Mouse (Mus musculus): ENCODE results near the gene Khdc1c. TPM values are rescaled to one million over a fixed set of nuclear protein-coding genes. Genes with fewer than 3 reads are reported as not detected.

Gene Khdc1c
- total and polyA plus RNA-seq, 3 experiments, result not detected

DNA sequence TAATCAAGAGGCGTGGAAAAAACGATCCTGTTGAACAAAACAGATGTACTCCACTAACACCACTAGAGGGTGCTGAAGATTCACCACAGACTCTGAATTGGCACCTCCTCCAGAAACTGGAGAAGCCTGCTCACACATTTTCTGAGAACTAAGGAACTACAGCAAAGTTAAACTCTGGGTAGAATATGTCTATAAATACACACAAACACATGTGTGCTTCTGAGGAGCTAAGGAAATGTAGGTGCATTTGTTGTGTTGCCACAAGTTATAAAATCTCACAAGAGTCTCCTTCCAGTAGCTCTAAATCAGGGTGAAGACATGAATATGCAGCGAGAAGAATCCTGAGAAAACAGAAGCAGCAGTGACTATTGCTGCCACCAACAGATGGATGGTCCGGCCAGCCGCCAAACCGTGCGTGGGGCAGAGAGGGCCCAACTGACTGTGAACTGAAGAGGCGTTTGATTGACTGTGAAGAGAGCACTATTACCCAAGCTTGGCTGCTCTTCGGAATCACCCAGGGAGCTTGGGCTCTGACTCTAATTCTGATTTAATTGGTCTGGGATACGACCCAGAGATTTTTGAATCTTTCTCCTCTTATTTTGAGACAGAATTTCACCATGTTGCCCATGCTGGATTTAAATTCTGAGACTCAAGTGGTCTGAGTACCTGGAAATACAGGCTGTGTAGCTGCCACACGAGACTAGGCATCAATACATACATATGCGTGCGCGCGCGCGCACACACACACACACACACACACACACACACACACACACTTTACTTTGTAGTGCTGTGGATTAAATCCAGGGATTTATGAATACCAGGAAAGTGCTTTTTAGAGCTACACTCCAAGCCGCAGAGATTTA, 43.4 kb downstream of the Khdc1c start (continued):
- TF ChIP-seq SMC3 (IDR thresholded peaks at IDR 0.05; ENCODE audit: low read depth, low read length), result peak; percentile 83
- TF ChIP-seq MXI1 (IDR thresholded peaks at IDR 0.05; ENCODE audit: low read depth, low read length), result no peak
- no peak for TF ChIP-seq CHD2 (IDR thresholded peaks at IDR 0.05; ENCODE audit: low read length)
- peak; percentile 97 for TF ChIP-seq RAD21 (IDR thresholded peaks at IDR 0.05; ENCODE audit: low read depth, low read length)
- TF ChIP-seq GABPA (IDR thresholded peaks at IDR 0.05; ENCODE audit: insufficient replicate concordance, low read depth, low read length), result no peak
- no peak for TF ChIP-seq USF1 (IDR thresholded peaks at IDR 0.05; ENCODE audit: low read depth, low read length)
- TF ChIP-seq ELF1 (IDR thresholded peaks at IDR 0.05; ENCODE audit: low read depth, low read length), result no peak
- no peak for TF ChIP-seq JUN (IDR thresholded peaks at IDR 0.05; ENCODE audit: insufficient read depth, low read depth, low read length)
- peak; percentile 84 to 91 for TF ChIP-seq CTCF (conservative IDR thresholded peaks at IDR 0.05 in 1 of 2, IDR thresholded peaks at IDR 0.05 in 1 of 2; ENCODE audit: low read depth in 2 of 2, low read length in 2 of 2)
- TF ChIP-seq IRF4 (IDR thresholded peaks at IDR 0.05; ENCODE audit: low read depth, low read length), result 0 out of 2 replicates have a peak, but pooled peaks have one; percentile 16
- TF ChIP-seq MAX (IDR thresholded peaks at IDR 0.05; ENCODE audit: low read length), result no peak
- TF ChIP-seq USF2 (conservative IDR thresholded peaks at IDR 0.05; ENCODE audit: low read depth, low read length), result no peak
- TF ChIP-seq ZNF384 (IDR thresholded peaks at IDR 0.05; ENCODE audit: low read depth, low read length), result 0 out of 2 replicates have a peak, but pooled peaks have one; percentile 37

DNA sequence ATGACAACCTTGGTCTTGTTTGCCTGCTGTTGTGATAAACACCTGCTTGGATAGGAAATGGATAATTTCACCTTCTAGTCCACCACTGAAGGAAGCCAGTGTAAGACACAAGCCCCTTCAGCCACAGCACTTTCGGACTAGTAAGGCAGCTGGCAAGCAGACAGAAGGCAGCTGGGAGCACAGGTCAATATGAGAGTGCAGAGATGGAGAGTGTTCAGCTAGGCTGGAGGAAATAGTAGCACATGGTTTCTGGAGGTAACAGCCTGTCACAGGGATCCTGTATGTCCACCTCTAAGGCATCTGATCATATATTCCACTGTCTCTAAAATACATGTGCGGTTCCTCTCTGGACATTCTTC, 44.0 kb downstream of the Khdc1c start:
- no peak for DNase-seq (ENCODE audit: extremely low read depth)
- TF ChIP-seq ZC3H11A (IDR thresholded peaks at IDR 0.05; ENCODE audit: low read depth, low read length), result no peak
- no peak for TF ChIP-seq RAD21 (IDR thresholded peaks at IDR 0.05; ENCODE audit: low read depth, low read length)
- TF ChIP-seq CHD1 (IDR thresholded peaks at IDR 0.05; ENCODE audit: low read depth, low read length), result no peak
- TF ChIP-seq RCOR1 (conservative IDR thresholded peaks at IDR 0.05; ENCODE audit: low read depth, low read length), result no peak
- Histone ChIP-seq H3K4me3 (replicated peaks in 1 of 3; ENCODE audit: low read depth in 2 of 3, low read length in 2 of 3, poor library complexity in 1 of 3) (no peak overlapping the region), H3K9me3 (replicated peaks; ENCODE audit: low read length) (no peaks in the 10 kb centered on the region), H3K9ac (ENCODE audit: insufficient read depth, low read depth) (no peak overlapping the region), H3K79me2 (replicated peaks; ENCODE audit: control insufficient read depth, extremely low read depth, insufficient read depth, poor library complexity, severe bottlenecking) (no peaks in the 10 kb centered on the region), H3K4me2 (ENCODE audit: insufficient read depth, low read depth, poor library complexity, severe bottlenecking) (no peak overlapping the region), H3K4me1 (ENCODE audit: control insufficient read depth in 1 of 2, insufficient read depth in 2 of 2) (peaks cover 0 to 6% of the 10 kb centered on the region in 2 experiments; a peak in 1 of 4 replicates), H3K36me3 (replicated peaks in 1 of 2; ENCODE audit: control insufficient read depth in 1 of 2, insufficient read depth in 1 of 2, low read length in 1 of 2) (no peaks in the 10 kb centered on the region), H3K27me3 (replicated peaks) (no peaks in the 10 kb centered on the region), H3K27ac (ENCODE audit: insufficient read depth, low read depth) (no peak overlapping the region)
- dilution Hi-C loops (cut with MboI; ENCODE audit: extremely low pct_ligation_motif_present, extremely low pct_unique_long_range_greater_than_20kb, low sequenced_read_pairs) (no loop called here), in situ Hi-C loops (cut with MboI; ENCODE audit: low pct_ligation_motif_present, low pct_unique_long_range_greater_than_20kb, low sequenced_read_pairs) (loop anchor here (10.0 kb wide), 1 partner anchor 853 kb away; no protein-coding TSS in a partner anchor)

DNA sequence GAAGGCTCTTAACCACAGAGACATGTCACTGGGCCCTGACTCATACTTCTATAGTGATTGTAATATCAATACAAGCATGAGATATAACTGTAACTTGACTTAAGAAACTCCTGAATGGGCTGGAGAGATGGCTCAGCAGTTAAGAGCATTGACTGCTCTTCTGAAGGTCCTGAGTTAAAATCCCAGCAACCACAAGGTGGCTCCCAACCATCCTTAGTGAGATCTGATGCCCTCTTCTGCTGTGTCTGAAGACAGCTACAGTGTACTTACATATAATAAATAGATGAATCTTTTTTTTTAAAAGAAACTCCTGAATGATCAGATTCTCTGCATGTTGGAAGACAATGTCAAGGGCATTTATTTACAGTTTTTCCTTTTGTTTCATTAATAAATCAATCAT, 51.2 kb downstream of the Khdc1c start:
- H3K4me3 ChIP-seq (replicated peaks in 1 of 3; ENCODE audit: low read depth in 2 of 3, low read length in 2 of 3, poor library complexity in 1 of 3), result no peak overlapping the region
- in situ Hi-C loops (cut with MboI; ENCODE audit: low pct_ligation_motif_present, low pct_unique_long_range_greater_than_20kb, low sequenced_read_pairs) (loop anchor here (5.0 to 10.0 kb wide), 2 partner anchors 553 to 845 kb away; no protein-coding TSS in a partner anchor), dilution Hi-C loops (cut with MboI; ENCODE audit: extremely low pct_ligation_motif_present, extremely low pct_unique_long_range_greater_than_20kb, low sequenced_read_pairs) (no loop called here)
- no peaks in the 10 kb centered on the region for H3K36me3 ChIP-seq (replicated peaks in 1 of 2; ENCODE audit: control insufficient read depth in 1 of 2, insufficient read depth in 1 of 2, low read length in 1 of 2)
- peaks cover 0 to 6% of the 10 kb centered on the region in 2 experiments; a peak in 1 of 4 replicates for H3K4me1 ChIP-seq (ENCODE audit: control insufficient read depth in 1 of 2, insufficient read depth in 2 of 2)
- H3K27me3 ChIP-seq (replicated peaks), result no peaks in the 10 kb centered on the region
- peak; percentile 17 for DNase-seq (ENCODE audit: extremely low read depth)
- no peaks in the 10 kb centered on the region for H3K9me3 ChIP-seq (replicated peaks; ENCODE audit: low read length)
- H3K9ac ChIP-seq (ENCODE audit: insufficient read depth, low read depth), result no peak overlapping the region
- no peak overlapping the region for H3K4me2 ChIP-seq (ENCODE audit: insufficient read depth, low read depth, poor library complexity, severe bottlenecking)
- TF ChIP-seq CTCF (conservative IDR thresholded peaks at IDR 0.05 in 1 of 2, IDR thresholded peaks at IDR 0.05 in 1 of 2; ENCODE audit: low read depth in 2 of 2, low read length in 2 of 2) (peak in 1 of 2 experiments; percentile 53; a peak in 2 of 4 replicates), SMC3 (IDR thresholded peaks at IDR 0.05; ENCODE audit: low read depth, low read length) (peak; percentile 27), ELF1 (IDR thresholded peaks at IDR 0.05; ENCODE audit: low read depth, low read length) (no peak), UBTF (IDR thresholded peaks at IDR 0.05; ENCODE audit: low read depth, low read length) (no peak), MAX (IDR thresholded peaks at IDR 0.05; ENCODE audit: low read length) (no peak), SIN3A (IDR thresholded peaks at IDR 0.05; ENCODE audit: low read length) (no peak), RAD21 (IDR thresholded peaks at IDR 0.05; ENCODE audit: low read depth, low read length) (peak; percentile 18), E2F4 (IDR thresholded peaks at IDR 0.05; ENCODE audit: insufficient replicate concordance, low read depth, low read length) (no peak), MAZ (IDR thresholded peaks at IDR 0.05; ENCODE audit: low read depth, low read length) (no peak)
- H3K27ac ChIP-seq (ENCODE audit: insufficient read depth, low read depth), result no peak overlapping the region
- no peaks in the 10 kb centered on the region for H3K79me2 ChIP-seq (replicated peaks; ENCODE audit: control insufficient read depth, extremely low read depth, insufficient read depth, poor library complexity, severe bottlenecking)

Data from CH12.LX (cell line).